Mouse (Mus musculus): ENCODE measurements around the gene Lmln. TPM values are rescaled to one million over a fixed set of nuclear protein-coding genes. Genes with fewer than 3 reads are reported as not detected.

Gene Lmln
- polyA plus RNA-seq, 1 experiment: 0.28 TPM

DNA sequence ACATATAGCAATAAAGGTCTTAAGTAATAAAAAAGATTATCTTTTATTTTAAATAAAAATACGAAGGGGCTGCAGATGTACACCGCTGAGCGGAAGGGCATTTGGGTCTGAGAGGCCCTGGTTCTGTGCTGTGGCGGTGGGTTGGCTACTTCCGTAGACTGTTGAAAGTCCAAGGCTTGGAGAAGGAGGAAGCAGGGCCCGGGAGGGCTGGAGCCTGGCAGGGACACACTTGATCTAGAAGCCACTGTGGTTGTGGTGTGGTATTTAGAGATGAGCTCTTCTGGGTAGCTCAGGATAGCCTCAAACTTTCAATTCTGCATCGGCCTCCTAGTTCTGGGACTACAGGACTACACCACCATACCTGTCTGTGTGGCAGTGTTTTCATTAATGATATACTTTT, 17.7 kb downstream of the Lmln start:
- TF ChIP-seq GATA1 (IDR thresholded peaks at IDR 0.05; ENCODE audit: low read length): no peak

DNA sequence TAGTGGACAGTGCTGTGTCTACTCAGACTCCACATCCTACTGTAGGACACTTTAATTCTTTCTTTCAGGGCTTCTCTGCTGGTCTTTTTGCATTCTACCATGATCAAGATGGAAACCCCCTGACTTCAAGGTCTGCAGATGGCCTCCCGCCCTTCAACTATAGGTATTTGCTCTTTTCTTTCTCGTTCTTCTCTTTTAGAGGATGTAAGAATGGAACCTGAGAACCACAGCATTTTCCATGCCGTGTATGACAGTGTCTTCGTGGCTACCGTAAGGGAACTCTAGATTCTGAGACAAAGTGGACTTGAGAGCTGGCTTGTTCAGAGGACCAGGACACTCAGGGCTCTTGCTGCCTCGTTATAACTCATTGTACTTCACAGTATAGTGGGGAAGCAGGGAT, 20.6 kb downstream of the Lmln start:
- TF ChIP-seq GATA1 (IDR thresholded peaks at IDR 0.05; ENCODE audit: low read length): no peak

DNA sequence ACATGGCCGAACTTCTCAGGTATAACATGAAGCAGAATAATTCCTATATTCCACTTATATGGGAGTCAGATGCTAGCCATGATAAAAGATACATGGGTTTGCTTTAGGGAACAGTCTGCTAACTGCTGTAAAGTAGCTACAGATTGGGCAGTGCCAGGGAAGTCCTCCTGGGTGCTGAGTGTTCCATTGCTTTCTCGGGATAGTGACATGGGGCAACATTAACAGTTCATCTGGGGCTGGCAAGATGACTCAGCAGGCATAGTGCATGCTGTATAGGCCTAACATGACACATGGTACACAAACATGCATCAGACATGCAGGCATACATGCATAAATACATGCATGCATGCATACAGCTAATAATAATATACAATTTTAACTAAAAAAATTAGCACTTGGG, 21.7 kb downstream of the Lmln start:
- TF ChIP-seq GATA1 (IDR thresholded peaks at IDR 0.05; ENCODE audit: low read length): no peak

DNA sequence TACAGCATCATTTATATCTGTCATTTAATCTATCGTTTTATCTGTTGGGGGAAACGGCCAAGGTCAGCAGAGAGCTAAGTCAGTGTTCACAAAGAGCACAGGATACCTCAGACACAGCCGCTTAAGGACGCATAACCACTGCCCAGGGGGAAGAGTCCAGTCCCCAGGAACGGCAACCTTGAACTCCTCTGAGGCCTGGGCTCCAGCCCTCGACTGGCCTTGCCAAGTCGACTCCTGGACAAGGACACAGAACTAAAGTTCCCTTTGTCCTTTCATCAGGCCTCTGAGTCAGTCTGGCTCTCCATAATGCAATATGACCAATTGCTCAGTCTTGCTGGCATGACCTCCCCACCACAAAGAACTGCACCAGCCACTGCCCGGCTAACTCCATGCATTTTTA, 23.3 kb downstream of the Lmln start:
- no peak for TF ChIP-seq GATA1 (IDR thresholded peaks at IDR 0.05; ENCODE audit: low read length)

DNA sequence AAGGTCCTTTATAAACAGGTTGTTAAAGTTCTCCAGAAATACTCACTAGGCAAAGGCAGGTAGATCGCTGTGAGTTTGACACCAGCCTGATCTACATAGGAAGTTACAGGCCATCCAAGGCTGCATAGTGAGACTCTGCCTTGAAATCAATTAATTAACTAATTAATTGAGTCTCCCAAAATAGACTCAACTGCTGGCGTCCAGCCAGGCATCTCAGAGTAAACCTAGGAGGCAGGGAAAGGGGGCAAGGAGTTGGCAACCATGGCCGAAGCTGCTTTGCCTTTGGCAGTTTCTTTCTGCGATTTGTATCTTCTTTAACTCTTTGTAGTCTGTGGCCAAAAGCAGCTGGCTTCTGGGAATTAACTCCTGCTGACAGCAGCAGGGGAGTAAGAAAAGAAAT, 51.4 kb downstream of the Lmln start:
- TF ChIP-seq GATA1 (IDR thresholded peaks at IDR 0.05; ENCODE audit: low read length): no peak

DNA sequence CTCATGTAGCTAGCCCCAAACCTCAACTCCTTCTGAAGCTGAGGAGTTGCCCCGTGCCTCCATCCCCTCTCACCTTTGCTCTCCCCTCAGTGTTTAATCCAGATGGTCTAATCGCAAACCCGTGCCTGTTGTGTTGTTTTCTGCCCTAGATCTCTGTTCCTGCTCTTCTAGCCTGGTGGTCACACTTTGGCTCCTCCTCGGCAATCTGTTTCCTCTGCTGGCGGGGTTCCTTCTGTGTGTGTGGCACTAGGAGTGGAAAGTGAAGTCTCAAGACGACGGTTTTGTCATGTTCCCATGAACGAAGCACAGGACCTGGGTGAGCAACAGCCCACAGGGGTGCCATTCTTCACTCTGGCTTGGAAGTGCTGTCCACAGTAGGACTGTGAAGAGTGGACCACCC, 61.1 kb downstream of the Lmln start:
- TF ChIP-seq GATA1 (IDR thresholded peaks at IDR 0.05; ENCODE audit: low read length): no peak

DNA sequence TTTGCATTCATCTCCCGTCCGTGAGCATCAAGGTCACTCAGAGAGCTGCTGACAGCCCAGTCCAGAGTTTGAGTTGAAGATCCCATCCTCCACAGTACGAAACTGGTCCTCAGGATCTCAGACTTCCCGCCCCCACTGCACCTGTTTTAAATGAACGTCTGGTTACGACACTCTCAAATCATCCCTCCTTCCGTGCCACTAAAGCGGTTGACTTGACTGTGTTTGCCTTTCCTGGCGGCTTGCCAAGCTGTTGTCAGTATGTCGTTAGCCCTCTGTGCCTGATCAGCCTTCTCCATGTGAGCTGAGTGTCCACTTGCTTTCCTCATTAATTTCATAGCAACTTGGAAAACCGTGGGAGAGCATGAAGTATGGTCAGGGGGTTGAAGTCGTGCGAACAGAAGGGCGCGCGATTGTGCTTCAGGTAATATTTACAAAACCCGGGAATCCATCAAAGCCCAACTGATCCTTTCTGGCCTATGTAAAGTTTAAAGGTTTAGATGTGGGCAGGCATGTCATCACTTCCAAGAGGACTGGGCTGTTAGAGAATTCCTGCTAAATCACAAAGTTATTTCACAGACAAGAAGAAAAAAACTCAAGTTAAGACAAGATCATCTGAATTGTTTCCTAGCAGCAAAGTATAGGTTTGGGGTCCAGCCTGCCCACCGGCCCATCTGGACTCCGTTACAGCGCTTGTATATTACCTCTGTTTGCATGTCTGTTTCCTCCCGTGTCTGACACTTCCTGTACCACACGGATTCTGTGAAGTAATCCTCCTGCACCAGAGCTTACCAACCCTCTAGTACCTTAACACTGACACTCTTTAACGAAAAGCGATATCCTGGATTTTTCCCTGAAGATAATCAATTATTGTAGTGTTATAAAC, 61.9 kb downstream of the Lmln start:
- TF ChIP-seq GATA1 (IDR thresholded peaks at IDR 0.05; ENCODE audit: low read length): no peak

DNA sequence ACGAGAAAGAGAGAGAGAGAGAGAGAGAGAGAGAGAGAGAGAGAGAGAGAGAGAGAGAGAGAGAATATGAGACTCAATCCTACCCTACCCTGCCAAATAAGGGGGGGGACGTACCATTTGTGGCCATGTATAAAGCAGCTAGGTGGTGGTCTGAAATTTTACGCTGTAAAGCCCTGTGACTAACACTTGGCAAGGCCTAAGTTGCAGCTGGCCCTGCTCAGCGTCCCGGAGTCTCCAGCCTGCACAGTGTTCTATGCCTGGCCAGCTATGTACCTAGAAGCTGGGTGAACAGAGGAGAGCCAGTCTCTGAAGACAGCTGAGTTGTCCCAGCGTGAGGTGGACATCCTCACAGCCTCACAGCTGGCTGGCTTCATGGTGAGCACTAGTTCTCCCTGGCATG, 64.7 kb downstream of the Lmln start:
- no peak for TF ChIP-seq GATA1 (IDR thresholded peaks at IDR 0.05; ENCODE audit: low read length)

DNA sequence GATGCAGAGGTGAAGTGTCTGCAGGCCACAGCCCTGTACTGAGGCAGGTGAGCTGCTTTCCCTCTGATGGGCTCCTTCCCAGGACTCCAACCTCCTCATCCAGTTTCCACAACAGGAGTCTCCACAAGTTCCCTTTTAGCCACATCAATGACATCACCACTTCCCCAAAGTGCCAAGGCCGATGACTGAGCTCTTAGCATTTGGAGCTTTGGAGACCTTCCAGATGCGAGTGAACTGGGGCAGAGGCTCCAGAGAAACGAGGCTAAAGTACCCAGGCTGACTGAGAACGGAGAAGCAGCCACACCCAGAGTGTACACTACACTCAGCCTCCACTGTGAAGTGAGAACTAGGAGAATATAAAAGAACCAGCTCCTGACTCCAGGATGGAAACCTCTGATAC, 68.4 kb downstream of the Lmln start:
- TF ChIP-seq GATA1 (IDR thresholded peaks at IDR 0.05; ENCODE audit: low read length): no peak

DNA sequence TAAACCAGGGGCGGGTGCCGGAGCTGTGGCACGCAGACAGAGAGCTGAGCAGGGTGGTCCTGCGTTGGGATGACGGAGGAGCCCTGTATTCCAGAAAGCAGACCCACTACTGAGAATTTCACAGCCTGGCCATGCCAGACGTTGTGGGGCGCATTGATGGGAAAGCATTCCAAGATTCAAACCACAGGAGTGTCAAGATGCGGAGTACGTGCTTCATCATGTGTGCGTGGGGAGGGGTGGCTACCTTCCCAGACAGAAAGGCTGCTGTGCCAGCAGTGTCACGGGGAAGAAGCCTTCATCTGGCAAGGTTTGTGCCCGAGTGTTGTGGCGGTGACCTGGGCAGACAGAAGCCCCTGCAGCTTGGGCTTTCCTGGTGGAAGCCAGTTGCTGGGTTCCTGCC, 70.9 kb downstream of the Lmln start:
- TF ChIP-seq GATA1 (IDR thresholded peaks at IDR 0.05; ENCODE audit: low read length): no peak

DNA sequence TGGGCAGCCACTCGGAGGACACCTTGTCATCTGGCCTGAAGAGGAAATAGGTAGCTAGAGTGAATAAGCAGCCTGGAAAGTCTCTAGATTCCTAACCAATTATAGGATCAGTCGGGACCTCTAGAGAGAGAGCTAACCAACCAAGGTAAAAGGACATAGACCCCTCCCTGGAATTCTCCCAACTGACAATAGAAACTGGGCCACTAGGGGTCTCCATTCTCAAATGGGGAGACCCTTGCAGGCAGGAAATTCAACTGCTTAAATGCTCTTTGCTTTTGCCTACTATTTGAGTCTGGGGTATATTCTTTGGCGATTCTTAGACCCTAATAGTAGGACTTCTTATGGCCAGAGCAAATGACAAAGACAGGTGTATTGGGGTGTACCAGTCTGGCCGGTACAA, 72.8 kb downstream of the Lmln start:
- TF ChIP-seq GATA1 (IDR thresholded peaks at IDR 0.05; ENCODE audit: low read length): no peak

DNA sequence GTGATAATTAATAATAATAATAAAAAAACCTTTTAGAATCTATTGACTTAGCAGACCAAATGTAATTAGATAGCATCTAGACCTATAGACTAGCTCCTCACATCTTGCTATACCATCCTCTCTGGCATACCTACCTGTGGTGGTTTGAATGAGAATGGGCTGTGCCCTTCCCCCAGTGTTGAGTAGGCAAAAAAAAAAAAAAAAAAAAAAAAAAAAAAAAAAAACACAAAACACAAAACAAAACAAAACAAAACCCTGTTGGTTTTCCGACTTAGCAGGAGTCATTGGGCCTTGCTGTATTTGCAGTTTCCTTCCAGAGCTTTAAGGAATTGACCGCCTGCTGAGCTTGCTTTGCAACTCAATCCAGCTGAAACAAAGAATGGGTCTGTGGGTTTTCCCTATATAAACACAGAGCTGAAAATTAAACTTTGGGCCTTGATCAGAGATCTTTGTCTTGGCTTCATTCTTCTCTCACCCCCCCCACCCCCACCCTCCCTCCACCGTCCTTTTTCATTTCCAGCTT, 79.5 kb downstream of the Lmln start:
- TF ChIP-seq GATA1 (IDR thresholded peaks at IDR 0.05; ENCODE audit: low read length): no peak

DNA sequence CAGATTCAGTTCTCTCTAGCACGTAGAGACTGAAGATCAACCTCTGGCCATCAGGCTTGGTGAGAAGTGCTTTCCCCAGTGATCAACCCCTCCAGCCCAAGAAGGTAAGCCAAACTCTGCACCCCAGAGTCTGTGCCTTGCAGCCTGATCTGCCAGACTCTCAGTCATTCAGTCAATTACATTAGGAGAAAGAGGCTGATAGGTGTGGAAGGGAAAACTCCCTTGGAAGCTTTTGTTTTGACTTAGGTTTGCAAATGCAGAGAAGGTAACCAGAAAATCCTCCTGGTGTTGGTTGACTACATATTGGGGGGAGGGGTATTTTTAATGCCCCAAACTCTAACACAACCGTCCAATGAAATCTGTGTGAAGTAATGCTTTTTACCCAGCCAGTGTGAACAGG, 81.1 kb downstream of the Lmln start:
- TF ChIP-seq GATA1 (IDR thresholded peaks at IDR 0.05; ENCODE audit: low read length): no peak

DNA sequence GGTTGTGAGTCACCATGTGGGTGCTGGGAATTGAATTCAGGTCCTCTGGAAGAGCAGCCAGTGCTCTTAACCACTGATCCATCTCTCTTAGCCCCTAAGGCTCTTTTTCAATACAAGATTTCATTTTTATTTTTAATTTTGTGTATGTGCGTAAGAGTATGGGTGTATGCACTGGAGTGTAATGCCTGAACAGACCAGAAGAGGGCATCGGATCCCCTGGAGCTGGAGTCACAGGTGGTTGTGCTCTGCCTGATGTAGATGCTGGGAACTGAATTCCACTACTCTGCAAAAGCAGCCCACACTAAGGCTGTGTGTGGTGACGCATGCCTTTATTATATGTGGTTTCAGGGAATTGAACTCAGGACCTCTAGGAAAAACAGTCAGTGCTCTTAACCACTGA, 83.9 kb downstream of the Lmln start:
- TF ChIP-seq GATA1 (IDR thresholded peaks at IDR 0.05; ENCODE audit: low read length): no peak

DNA sequence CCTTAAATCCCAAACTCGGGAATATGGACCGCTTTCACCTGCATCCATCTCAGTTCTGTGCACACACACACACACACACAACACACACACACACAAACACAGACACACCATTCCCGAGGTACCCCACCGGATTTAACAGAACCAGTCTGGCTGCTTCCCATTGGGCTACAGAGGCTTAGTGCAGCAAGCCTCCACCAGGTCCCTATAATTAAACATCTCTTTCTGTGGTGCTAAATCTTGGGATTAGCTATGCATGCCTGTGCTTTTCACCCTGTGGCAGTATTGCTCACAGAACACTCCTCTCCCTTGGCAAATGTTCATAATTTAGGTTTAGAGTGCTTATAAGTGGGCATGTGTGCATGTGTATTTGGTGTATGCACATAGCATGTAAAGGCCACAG, 85.8 kb downstream of the Lmln start:
- no peak for TF ChIP-seq GATA1 (IDR thresholded peaks at IDR 0.05; ENCODE audit: low read length)

DNA sequence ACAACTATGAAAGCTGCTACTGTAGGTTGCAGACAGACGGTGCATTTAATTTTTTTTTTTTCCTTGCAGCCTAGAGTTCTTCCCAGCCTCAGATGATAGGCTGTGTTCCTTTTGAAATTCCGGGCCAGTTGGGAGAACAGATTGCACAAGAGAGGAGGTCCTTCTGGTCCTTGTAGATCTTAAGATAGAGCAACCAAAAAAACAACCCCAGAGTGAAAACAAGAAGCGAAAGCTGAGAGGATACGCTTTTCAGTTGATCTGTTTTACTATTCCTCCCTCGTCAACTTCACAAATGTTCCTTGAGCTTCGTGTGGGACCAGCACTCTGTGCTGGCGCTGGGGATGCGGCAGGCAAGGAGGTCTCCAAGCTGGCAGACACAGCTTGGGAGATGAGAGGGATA, 89.2 kb downstream of the Lmln start:
- TF ChIP-seq GATA1 (IDR thresholded peaks at IDR 0.05; ENCODE audit: low read length): no peak

DNA sequence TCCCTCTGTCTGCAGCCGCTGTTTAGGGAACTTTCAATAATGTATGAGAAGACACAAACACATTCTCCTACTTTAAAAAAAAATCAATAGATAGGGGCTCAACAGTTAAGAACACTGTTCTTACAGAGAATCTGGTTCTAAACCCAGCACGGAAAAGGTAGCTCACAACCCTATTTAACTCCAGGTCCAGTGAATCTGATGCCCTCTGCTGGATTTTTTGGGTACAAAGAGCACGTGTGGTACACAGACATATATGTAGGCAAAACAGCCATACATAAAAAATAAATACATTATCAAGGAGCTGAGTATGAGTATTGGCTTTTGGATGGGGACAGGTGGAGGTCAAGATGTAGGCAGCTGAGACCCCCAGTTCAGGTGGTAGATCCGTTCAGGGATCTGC, 92.7 kb downstream of the Lmln start:
- no peak for TF ChIP-seq GATA1 (IDR thresholded peaks at IDR 0.05; ENCODE audit: low read length)

Data from G1E-ER4 (cell line).